14 mouse cellular contexts compared by ENCODE assay signal in genomic region chr8:123341040-123342015, GRCm38 (mm10). TPM values are rescaled to one million over a fixed set of nuclear protein-coding genes. Genes with fewer than 3 reads are reported as not detected.
DNase-seq lines count a peak whose midpoint lies in the region; ATAC-seq lines count a peak whose summit lies in the region.
"Had no signal": no experiment of that assay in that cellular context is flagged by ENCODE, and none has a peak within 500 bp of the region (broad histone marks: within the 10 kb centered on the region; RNA-seq: fewer than 3 reads in every experiment).

No protein-coding gene starts in this region.

- no peaks in the 10 kb centered on the region for H3K27me3 ChIP-seq in liver, embryonic 15.5 days
- H3K27me3 ChIP-seq in stomach, embryonic 16.5 days (ENCODE audit: control insufficient read depth, insufficient read depth, low read length), result no peaks in the 10 kb centered on the region
- no peaks in the 10 kb centered on the region for H3K27me3 ChIP-seq in neural tube, embryonic 15.5 days (replicated peaks)
- H3K27me3 ChIP-seq: midbrain, embryonic 12.5 days had no signal

- peak; percentile 73 for DNase-seq in urinary bladder, postnatal 14 days (ENCODE audit: low spot score)
- no peak for DNase-seq in urinary bladder, postnatal 4 days (ENCODE audit: low spot score in 2 of 2)
- DNase-seq in frontal cortex, postnatal 36 days (ENCODE audit: low spot score in 2 of 2), result no peak
- no peak for DNase-seq in layer of hippocampus, postnatal 25 days (ENCODE audit: extremely low spot score in 1 of 2, low spot score in 1 of 2)
- DNase-seq: cerebellum, adult 8-10 months; heart, adult 11 months; heart, postnatal 36 days; lung, adult 2 months had no signal

- no peaks in the 10 kb centered on the region for H3K9me3 ChIP-seq in liver, embryonic 15.5 days (replicated peaks)
- no peaks in the 10 kb centered on the region for H3K9me3 ChIP-seq in stomach, embryonic 16.5 days (replicated peaks; ENCODE audit: control insufficient read depth, low read length)
- no peaks in the 10 kb centered on the region for H3K9me3 ChIP-seq in neural tube, embryonic 15.5 days (replicated peaks)
- H3K9me3 ChIP-seq: G1E; midbrain, embryonic 12.5 days had no signal

- H3K4me1 ChIP-seq in liver, embryonic 15.5 days (replicated peaks), result peaks cover 42% of the 10 kb centered on the region
- 0 out of 2 replicates have a peak, but pooled peaks cover 5% of the 10 kb centered on the region for H3K4me1 ChIP-seq in stomach, embryonic 16.5 days (ENCODE audit: control insufficient read depth, insufficient read depth, low read length)
- H3K4me1 ChIP-seq in neural tube, embryonic 15.5 days, result peaks cover 10% of the 10 kb centered on the region; the same call in 1 of the 2 replicates
- H3K4me1 ChIP-seq: midbrain, embryonic 12.5 days had no signal

- 56% methylated on average over 27 of the region's 27 CpGs for WGBS in liver, embryonic 15.5 days (ENCODE audit: insufficient replicate concordance)
- 68% methylated on average over 27 of the region's 27 CpGs for WGBS in stomach, embryonic 16.5 days
- 91% methylated on average over 27 of the region's 27 CpGs for WGBS in neural tube, embryonic 15.5 days

- no peak overlapping the region for H3K27ac ChIP-seq in liver, embryonic 15.5 days (replicated peaks)
- H3K27ac ChIP-seq in stomach, embryonic 16.5 days (ENCODE audit: low read length), result peak overlapping the region; percentile 73
- no peak overlapping the region for H3K27ac ChIP-seq in neural tube, embryonic 15.5 days (replicated peaks)
- H3K27ac ChIP-seq: midbrain, embryonic 12.5 days had no signal

- no peak overlapping the region for H3K9ac ChIP-seq in liver, embryonic 15.5 days
- no peak overlapping the region for H3K9ac ChIP-seq in stomach, embryonic 16.5 days (ENCODE audit: low read length)
- H3K9ac ChIP-seq in neural tube, embryonic 15.5 days (replicated peaks), result no peak overlapping the region
- H3K9ac ChIP-seq: midbrain, embryonic 12.5 days had no signal

- 0 out of 2 replicates have a peak overlapping the region, but pooled peaks have one; percentile 1 for H3K4me3 ChIP-seq in liver, embryonic 15.5 days (replicated peaks)
- H3K4me3 ChIP-seq in stomach, embryonic 16.5 days (replicated peaks; ENCODE audit: low read length), result 0 out of 2 replicates have a peak overlapping the region, but pooled peaks have one; percentile 0
- H3K4me3 ChIP-seq in neural tube, embryonic 15.5 days (replicated peaks), result no peak overlapping the region
- H3K4me3 ChIP-seq: midbrain, embryonic 12.5 days had no signal

- peak; percentile 77 for ATAC-seq in common myeloid progenitor, adult 5-6 weeks (replicated peaks; ENCODE audit: low read depth, poor library complexity, severe bottlenecking)
- peak; percentile 51; the same call in 1 of the 2 replicates for ATAC-seq in liver, embryonic 15.5 days (ENCODE audit: insufficient read depth)
- peak; percentile 83 for ATAC-seq in stomach, embryonic 16.5 days (ENCODE audit: insufficient read depth, low FRiP score)
- no peak for ATAC-seq in neural tube, embryonic 15.5 days (ENCODE audit: low FRiP score)

- peak overlapping the region; percentile 25 for H3K4me2 ChIP-seq in liver, embryonic 15.5 days
- peak overlapping the region; percentile 3 for H3K4me2 ChIP-seq in stomach, embryonic 16.5 days (ENCODE audit: low read depth, low read length)
- no peak overlapping the region for H3K4me2 ChIP-seq in neural tube, embryonic 15.5 days
- H3K4me2 ChIP-seq: midbrain, embryonic 12.5 days had no signal

- no peaks in the 10 kb centered on the region for H3K36me3 ChIP-seq in liver, embryonic 15.5 days (replicated peaks)
- H3K36me3 ChIP-seq in stomach, embryonic 16.5 days (ENCODE audit: control insufficient read depth, insufficient read depth, low read length), result no peaks in the 10 kb centered on the region
- H3K36me3 ChIP-seq in neural tube, embryonic 15.5 days, result peaks cover 5% of the 10 kb centered on the region; the same call in 1 of the 2 replicates
- H3K36me3 ChIP-seq: G1E; midbrain, embryonic 12.5 days had no signal

RNA-seq across cellular contexts. Expression of gene Spire2, which starts 8.8 kb away (rescaled TPM):
- total RNA-seq in common myeloid progenitor, adult 5-6 weeks (2017), result 2.9 TPM in 2 replicates
- polyA plus RNA-seq in liver, embryonic 15.5 days (2015; fragmentation: Nextera tagmentation; extraction: Ambion mirVana), result 3.0 and 3.4 TPM in 2 replicates
- 2.7 TPM in 2 replicates for polyA plus RNA-seq in stomach, embryonic 16.5 days (2015; fragmentation: Nextera tagmentation; extraction: Ambion mirVana)
- 10 to 100 TPM; 15.3 to 17.9 TPM for total RNA-seq in layer of hippocampus, postnatal 25 days (2021)
- 37.9 and 44.0 TPM in 2 replicates for polyA plus RNA-seq in neural tube, embryonic 15.5 days (2015; fragmentation: Nextera tagmentation; extraction: Ambion mirVana)

RNA-seq across cellular contexts. Expression of gene Fanca, which starts 23.0 kb away (rescaled TPM):
- total RNA-seq in common myeloid progenitor, adult 5-6 weeks (2017), result 23.1 and 43.3 TPM in 2 replicates
- 15.5 and 16.7 TPM in 2 replicates for polyA plus RNA-seq in liver, embryonic 15.5 days (2015; fragmentation: Nextera tagmentation; extraction: Ambion mirVana)
- polyA plus RNA-seq in stomach, embryonic 16.5 days (2015; fragmentation: Nextera tagmentation; extraction: Ambion mirVana), result 18.1 and 18.9 TPM in 2 replicates
- total RNA-seq in layer of hippocampus, postnatal 25 days (2021), result 1 to 10 TPM; 1.7 to 3.7 TPM
- polyA plus RNA-seq in neural tube, embryonic 15.5 days (2015; fragmentation: Nextera tagmentation; extraction: Ambion mirVana), result 6.1 and 9.8 TPM in 2 replicates

RNA-seq across cellular contexts. Expression of gene Tcf25, which starts 32.2 kb away (rescaled TPM):
- total RNA-seq in common myeloid progenitor, adult 5-6 weeks (2017), result 105 and 176 TPM in 2 replicates
- polyA plus RNA-seq in liver, embryonic 15.5 days (2015; fragmentation: Nextera tagmentation; extraction: Ambion mirVana), result 50.6 and 54.5 TPM in 2 replicates
- polyA plus RNA-seq in stomach, embryonic 16.5 days (2015; fragmentation: Nextera tagmentation; extraction: Ambion mirVana), result 167 and 177 TPM in 2 replicates
- 100 to 1,000 TPM; 485 to 539 TPM for total RNA-seq in layer of hippocampus, postnatal 25 days (2021)
- 368 and 390 TPM in 2 replicates for polyA plus RNA-seq in neural tube, embryonic 15.5 days (2015; fragmentation: Nextera tagmentation; extraction: Ambion mirVana)
